Mouse (Mus musculus) forebrain, embryonic 11.5 days (tissue): ENCODE measurements around the gene Chrna9. TPM values are rescaled to one million over a fixed set of nuclear protein-coding genes. Genes with fewer than 3 reads are reported as not detected.

ENCODE experiments used
- ATAC-seq: fragments of 200-750 bp; cut with Nextera tagmentation; replicated peaks from 2 replicates; pipeline ENCODE4 v1.8.0; 2017; ENCODE audit warnings: moderate TSS enrichment; ENCODE audit not compliant: low FRiP score
- DNase-seq: peaks from one replicate; pipeline ENCODE4 v3.0.0-alpha.2; 2017; ENCODE audit warnings: low spot score
- H3K27ac ChIP-seq: fragments of 300-500 bp; sonication (generic); 2 replicates; pipeline ENCODE4 v1.5.1; 2014; ENCODE audit warnings: low read depth, low read length
- H3K27me3 ChIP-seq: fragments of 300-500 bp; sonication (generic); 2 replicates; pipeline ENCODE4 v1.6.1; 2014; ENCODE audit warnings: mild to moderate bottlenecking, low read length, mixed read lengths; ENCODE audit not compliant: control insufficient read depth, insufficient read depth
- H3K36me3 ChIP-seq: fragments of 300-500 bp; sonication (generic); 2 replicates; pipeline ENCODE4 v1.6.1; 2014; ENCODE audit warnings: mild to moderate bottlenecking, low read length, moderate library complexity, mixed read lengths; ENCODE audit not compliant: control insufficient read depth, insufficient read depth
- H3K4me1 ChIP-seq: fragments of 300-500 bp; sonication (generic); replicated peaks from 2 replicates; pipeline ENCODE4 v1.6.1; 2014; ENCODE audit warnings: low read length, mixed read lengths; ENCODE audit not compliant: control insufficient read depth, insufficient read depth
- H3K4me2 ChIP-seq: fragments of 300-500 bp; sonication (generic); 2 replicates; pipeline ENCODE4 v1.6.1; 2014; ENCODE audit warnings: low read depth, mild to moderate bottlenecking, low read length, moderate library complexity, mixed read lengths; ENCODE audit not compliant: severe bottlenecking
- H3K4me3 ChIP-seq: fragments of 300-500 bp; sonication (generic); 2 replicates; pipeline ENCODE4 v1.5.1; 2014; ENCODE audit warnings: low read depth, low read length
- H3K9ac ChIP-seq: fragments of 300-500 bp; sonication (generic); 2 replicates; pipeline ENCODE4 v1.6.1; 2014; ENCODE audit warnings: low read length
- H3K9me3 ChIP-seq: fragments of 300-500 bp; sonication (generic); 2 replicates; pipeline ENCODE4 v1.6.1; 2016; ENCODE audit warnings: low read length, mixed read lengths; ENCODE audit not compliant: control insufficient read depth
- WGBS: fragments of 180-500 bp; shearing (Covaris S2); extraction: QIAGEN DNeasy Blood & Tissue Kit; methylation state at CpG from one replicate; pipeline ENCODE4 v1.1.7; 2014; 5-methylcytosine and 5-hydroxymethylcytosine counted together
- polyA plus RNA-seq: library from polyadenylated mRNA; unstranded; fragments of >200 nt; fragmentation: Nextera tagmentation; extraction: Ambion mirVana; gene quantifications from 2 replicates; pipeline ENCODE4 v1.2.1, GENCODE M21; 2014

Chrna9 gene
- polyA plus RNA-seq, 1 experiment from 2014 or later = not detected

DNA sequence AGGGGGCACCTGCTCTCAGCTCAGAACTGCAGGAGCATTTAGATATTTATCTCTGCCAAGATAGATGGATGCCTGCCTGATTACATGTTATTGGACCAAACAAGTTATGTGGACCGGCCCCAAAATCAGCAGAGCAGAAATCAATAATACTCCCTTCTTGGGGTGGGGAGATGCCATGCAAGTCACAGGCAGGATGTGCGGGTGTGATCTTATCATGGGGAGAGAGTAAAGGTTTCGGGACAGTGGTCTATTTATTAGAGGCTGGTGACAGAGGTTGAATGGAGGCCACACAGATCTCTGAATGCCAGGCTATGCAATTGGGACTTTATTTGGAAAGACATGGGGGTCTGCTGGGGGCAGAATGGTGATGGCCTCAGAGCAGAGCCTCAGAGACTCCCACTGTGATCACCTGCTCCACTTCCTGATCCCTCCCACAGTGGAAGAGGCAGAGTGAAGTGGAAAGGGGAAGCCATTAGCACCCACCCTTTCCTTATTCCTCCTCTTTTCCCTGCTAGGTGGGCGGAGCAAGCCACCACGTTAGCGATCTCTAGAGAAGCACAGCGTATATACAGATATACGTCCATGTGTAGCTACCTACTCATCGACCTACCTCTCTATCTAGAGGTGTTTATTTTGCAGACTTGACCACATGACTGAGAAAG is 13.1 kb upstream of the Chrna9 start:
- Histone ChIP-seq H3K27me3 (no peaks in the 10 kb centered on the region), H3K9me3 (no peaks in the 10 kb centered on the region), H3K9ac (no peak overlapping the region), H3K4me1 (no peaks in the 10 kb centered on the region; the same call in 1 of the 2 replicates), H3K4me3 (no peak overlapping the region), H3K4me2 (no peak overlapping the region), H3K36me3 (no peaks in the 10 kb centered on the region), H3K27ac (no peak overlapping the region)
- 82% methylated on average over 9 of the region's 9 CpGs for WGBS
- DNase-seq (no peak), ATAC-seq (no peak)

- WGBS = 87% methylated on average over 6 of the region's 6 CpGs
- Histone ChIP-seq H3K4me3 (no peak overlapping the region), H3K27me3 (no peaks in the 10 kb centered on the region), H3K36me3 (no peaks in the 10 kb centered on the region), H3K4me1 (no peaks in the 10 kb centered on the region), H3K27ac (no peak overlapping the region), H3K4me2 (no peak overlapping the region), H3K9me3 (no peaks in the 10 kb centered on the region), H3K9ac (no peak overlapping the region)
- ATAC-seq = no peak
- DNase-seq = no peak
These were observed 8.1 kb upstream of the Chrna9 start for GRCm38 (mm10) chr5:65926666-65927065.

DNA sequence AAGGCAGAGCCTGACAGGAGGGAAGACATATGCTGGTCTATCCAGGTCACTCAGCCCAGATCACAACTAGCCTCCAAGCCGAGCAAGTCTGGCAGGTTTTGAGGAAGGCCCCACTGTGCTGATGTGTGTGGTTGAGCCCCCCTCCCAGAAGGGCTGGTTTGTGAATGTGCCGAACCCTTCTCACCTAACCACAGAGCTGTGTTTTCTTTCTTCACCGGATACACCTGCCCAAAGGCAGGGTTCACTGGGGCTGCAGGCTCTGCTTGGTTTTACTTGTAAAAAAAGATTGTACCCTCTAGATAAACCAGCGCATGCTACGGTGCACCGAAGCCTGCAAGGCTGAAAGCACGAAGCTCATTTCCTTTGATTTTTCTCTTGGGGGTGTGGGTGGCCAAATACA is 5.6 kb upstream of the Chrna9 start:
- Histone ChIP-seq H3K27me3 (no peaks in the 10 kb centered on the region), H3K4me1 (no peaks in the 10 kb centered on the region), H3K36me3 (no peaks in the 10 kb centered on the region), H3K9ac (no peak overlapping the region), H3K4me3 (no peak overlapping the region), H3K4me2 (no peak overlapping the region), H3K27ac (no peak overlapping the region), H3K9me3 (no peaks in the 10 kb centered on the region)
- 88% methylated on average over 7 of the region's 7 CpGs for WGBS
- DNase-seq = no peak
- ATAC-seq = no peak

DNA sequence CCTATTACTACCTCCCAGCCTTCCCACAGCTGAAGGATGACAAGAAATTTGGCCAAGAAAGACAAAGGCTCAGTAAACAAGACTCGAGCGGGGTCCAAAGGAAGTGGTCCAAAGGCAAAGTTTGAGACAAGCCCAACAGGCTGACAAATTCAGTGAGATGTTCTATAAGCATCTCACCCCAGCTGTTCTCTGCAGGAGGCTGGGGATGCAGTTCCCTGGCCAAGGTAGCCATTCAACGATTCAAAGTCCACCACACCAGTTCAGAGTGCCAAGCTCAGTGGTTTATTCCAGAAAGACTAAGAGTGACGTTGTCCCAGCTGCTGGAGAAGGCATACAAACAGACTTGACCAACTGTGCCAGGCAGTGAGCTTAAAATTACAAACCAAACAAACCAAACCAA is 4.5 kb upstream of the Chrna9 start:
- H3K4me3 ChIP-seq = no peak overlapping the region
- H3K9me3 ChIP-seq = no peaks in the 10 kb centered on the region
- H3K36me3 ChIP-seq = no peaks in the 10 kb centered on the region
- DNase-seq (no peak), ATAC-seq (no peak)
- WGBS = 80% methylated on average over 4 of the region's 4 CpGs
- no peaks in the 10 kb centered on the region for H3K4me1 ChIP-seq
- no peak overlapping the region for H3K27ac ChIP-seq
- no peak overlapping the region for H3K4me2 ChIP-seq
- no peak overlapping the region for H3K9ac ChIP-seq
- H3K27me3 ChIP-seq = no peaks in the 10 kb centered on the region

- no peaks in the 10 kb centered on the region for H3K9me3 ChIP-seq
- no peaks in the 10 kb centered on the region for H3K27me3 ChIP-seq
- H3K4me2 ChIP-seq = no peak overlapping the region
- H3K4me1 ChIP-seq = no peaks in the 10 kb centered on the region
- no peaks in the 10 kb centered on the region for H3K36me3 ChIP-seq
- WGBS = 89% methylated on average over 4 of the region's 4 CpGs
- no peak overlapping the region for H3K4me3 ChIP-seq
- ATAC-seq (no peak), DNase-seq (no peak)
- no peak overlapping the region for H3K27ac ChIP-seq
- no peak overlapping the region for H3K9ac ChIP-seq
These were observed 1.5 kb upstream of the Chrna9 start for GRCm38 (mm10) chr5:65933258-65933657.

DNA sequence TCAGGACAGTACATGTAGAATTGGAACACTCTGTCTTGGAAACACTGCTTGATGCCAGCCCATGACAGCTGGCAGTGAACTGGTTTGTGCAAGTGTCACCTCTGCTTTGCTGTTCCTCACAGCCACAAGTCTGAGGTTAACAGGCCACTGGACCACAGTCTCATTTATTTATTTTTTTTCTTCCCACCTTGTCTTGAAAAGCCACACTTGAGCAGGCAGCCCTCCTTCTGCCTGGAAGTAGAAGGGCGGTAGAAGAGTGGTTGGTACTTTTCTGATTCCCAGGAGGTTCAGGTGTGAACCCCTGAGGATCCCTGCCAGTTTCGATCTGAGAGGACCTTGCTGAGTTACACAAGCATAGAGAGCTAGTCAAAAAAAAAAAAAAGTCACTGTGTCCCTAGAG is 957 bp upstream of the Chrna9 start:
- no peaks in the 10 kb centered on the region for H3K36me3 ChIP-seq
- no peak overlapping the region for H3K4me3 ChIP-seq
- H3K4me1 ChIP-seq = no peaks in the 10 kb centered on the region
- no peak overlapping the region for H3K9ac ChIP-seq
- no peaks in the 10 kb centered on the region for H3K9me3 ChIP-seq
- no peak for DNase-seq
- 82% methylated on average over 2 of the region's 2 CpGs for WGBS
- no peak overlapping the region for H3K4me2 ChIP-seq
- no peaks in the 10 kb centered on the region for H3K27me3 ChIP-seq
- ATAC-seq = no peak
- H3K27ac ChIP-seq = no peak overlapping the region

GRCm38 (mm10) chr5:65937011-65937726 is 2.4 kb downstream of the Chrna9 start:
- no peak for DNase-seq
- 79% methylated on average over 11 of the region's 11 CpGs for WGBS
- Histone ChIP-seq H3K4me1 (no peaks in the 10 kb centered on the region), H3K9me3 (no peaks in the 10 kb centered on the region), H3K9ac (no peak overlapping the region), H3K4me2 (no peak overlapping the region), H3K36me3 (no peaks in the 10 kb centered on the region), H3K27me3 (no peaks in the 10 kb centered on the region), H3K27ac (no peak overlapping the region), H3K4me3 (no peak overlapping the region)
- no peak for ATAC-seq

DNA sequence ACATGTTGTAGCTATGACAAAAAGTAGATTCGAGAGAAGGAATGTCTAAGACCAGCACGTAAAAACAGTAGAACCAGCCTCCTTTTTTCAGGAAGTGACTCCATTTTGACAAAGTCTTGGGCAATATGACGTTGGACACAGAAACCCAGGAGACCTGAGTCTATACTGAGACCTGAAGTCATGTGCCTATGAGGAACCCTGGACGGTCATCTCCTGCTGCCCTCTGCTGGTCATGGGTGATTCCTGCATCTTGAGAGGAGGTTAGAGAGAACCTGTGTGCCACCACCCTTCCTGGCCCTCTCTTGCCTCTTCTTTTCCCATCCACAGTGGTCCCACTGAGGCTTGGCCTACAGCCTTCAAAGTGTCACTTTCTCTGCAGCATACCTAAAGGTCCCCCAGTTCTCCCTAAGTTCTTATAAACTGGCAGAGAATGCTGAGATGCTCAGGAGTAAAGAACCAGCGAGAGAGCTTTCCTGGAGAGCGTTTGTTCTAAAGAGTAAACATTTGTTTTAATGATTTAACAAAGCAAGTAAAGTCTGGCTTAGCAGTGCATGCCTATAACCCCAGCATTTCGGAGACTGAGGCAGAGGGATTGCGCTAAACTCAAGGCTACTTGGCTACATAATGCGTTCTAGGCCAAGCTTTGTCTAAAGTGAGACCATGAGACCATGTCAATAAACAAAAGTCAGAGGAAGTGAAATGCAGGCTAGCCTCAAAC is 3.4 kb downstream of the Chrna9 start:
- Histone ChIP-seq H3K4me1 (no peaks in the 10 kb centered on the region), H3K4me3 (no peak overlapping the region), H3K9ac (no peak overlapping the region), H3K9me3 (no peaks in the 10 kb centered on the region), H3K27ac (no peak overlapping the region), H3K27me3 (no peaks in the 10 kb centered on the region), H3K36me3 (no peaks in the 10 kb centered on the region), H3K4me2 (no peak overlapping the region)
- DNase-seq (peak; percentile 87), ATAC-seq (peak; percentile 63; the same call in 1 of the 2 replicates)
- 64% methylated on average over 9 of the region's 9 CpGs for WGBS
